Mouse (Mus musculus) small intestine, adult 2 months (tissue): ENCODE measurements at regions not wholly inside any gene's neighbourhood (a gene's known extent, or its start where the extent isn't known, plus 50 kb on each side); places are given as distances from the start of the nearest gene placed in this dataset.
"Not testable (repeated sequence)": the region's sequence is repeated elsewhere in the genome, so short reads cannot be mapped to it uniquely, and the experiment has no call there.

Source experiments
- H3K27ac ChIP-seq: fragments of 200-500 bp; 2 replicates; pipeline ENCODE4 v1.5.1; 2012; ENCODE audit warnings: low read depth, low read length, control low read depth, inconsistent platforms; ENCODE audit not compliant: insufficient read depth
- H3K27me3 ChIP-seq: fragments of 200-500 bp; 2 replicates; pipeline ENCODE4 v1.6.1; 2012; ENCODE audit warnings: mild to moderate bottlenecking, moderate library complexity, low read length, inconsistent platforms; ENCODE audit not compliant: control insufficient read depth, insufficient read depth
- H3K36me3 ChIP-seq: fragments of 200-500 bp; 2 replicates; pipeline ENCODE4 v1.6.1; 2012; ENCODE audit warnings: mild to moderate bottlenecking, low read length, control low read depth, inconsistent platforms; ENCODE audit not compliant: control insufficient read depth, insufficient read depth
- H3K4me1 ChIP-seq: fragments of 200-500 bp; 2 replicates; pipeline ENCODE4 v1.6.1; 2012; ENCODE audit warnings: low read length, inconsistent platforms, mixed read lengths; ENCODE audit not compliant: control insufficient read depth, insufficient read depth, insufficient read length
- H3K4me3 ChIP-seq: fragments of 200-500 bp; 2 replicates; pipeline ENCODE4 v1.5.1; 2012; ENCODE audit warnings: low read depth, mild to moderate bottlenecking, control low read depth, inconsistent platforms, low read length, moderate library complexity
- CTCF ChIP-seq: fragments of 200-500 bp; IDR thresholded peaks from 2 replicates; pipeline ENCODE4 v1.5.1; 2012; ENCODE audit warnings: low read depth, mild to moderate bottlenecking, control low read depth, inconsistent platforms, low read length, moderate library complexity, mixed read lengths; ENCODE audit not compliant: insufficient replicate concordance, insufficient read length; ENCODE audit errors: extremely low read depth
- POLR2A ChIP-seq: fragments of 200-500 bp; IDR thresholded peaks from 2 replicates; pipeline ENCODE4 v1.6.1; 2012; ENCODE audit warnings: low read depth, mild to moderate bottlenecking, control low read depth, inconsistent platforms, low read length, moderate library complexity
- WGBS: fragments of 180-500 bp; shearing (Covaris S2); methylation state at CpG from one replicate; pipeline ENCODE4 v1.1.7; 2018; 5-methylcytosine and 5-hydroxymethylcytosine counted together

GRCm38 (mm10) chr13:97333801-97334534, 93.1 kb downstream of the Enc1 start:
- H3K36me3 ChIP-seq: no peaks in the 10 kb centered on the region
- WGBS: 28% methylated on average over 10 of the region's 10 CpGs
- H3K4me1 ChIP-seq: peaks cover 3% of the 10 kb centered on the region; the same call in 1 of the 2 replicates
- no peak overlapping the region for H3K4me3 ChIP-seq
- TF ChIP-seq CTCF (no peak), POLR2A (no peak)
- no peaks in the 10 kb centered on the region for H3K27me3 ChIP-seq
- no peak overlapping the region for H3K27ac ChIP-seq

GRCm38 (mm10) chr13:97331072-97331471, 90.2 kb downstream of the Enc1 start:
- Histone ChIP-seq H3K27me3 (no peaks in the 10 kb centered on the region), H3K36me3 (no peaks in the 10 kb centered on the region), H3K4me1 (peaks cover 3% of the 10 kb centered on the region; the same call in 1 of the 2 replicates), H3K4me3 (no peak overlapping the region), H3K27ac (no peak overlapping the region)
- WGBS: 93% methylated on average over 14 of the region's 14 CpGs
- TF ChIP-seq CTCF (no peak), POLR2A (no peak)

- H3K4me3 ChIP-seq, H3K27ac ChIP-seq, H3K4me1 ChIP-seq, H3K27me3 ChIP-seq, H3K36me3 ChIP-seq: not testable (repeated sequence)
- 81% methylated on average over 4 of the region's 4 CpGs for WGBS
Measured at GRCm38 (mm10) chr13:97321307-97321706, 80.4 kb downstream of the Enc1 start.

- Histone ChIP-seq H3K4me1 (no peaks in the 10 kb centered on the region), H3K27ac (no peak overlapping the region), H3K27me3 (no peaks in the 10 kb centered on the region; the same call in 1 of the 2 replicates), H3K36me3 (no peaks in the 10 kb centered on the region), H3K4me3 (no peak overlapping the region)
- TF ChIP-seq POLR2A (no peak), CTCF (no peak)
- WGBS: 55% methylated on average over 4 of the region's 4 CpGs
Measured at GRCm38 (mm10) chr13:97320756-97321155, 79.9 kb downstream of the Enc1 start.

GRCm38 (mm10) chr13:97320298-97320697, 79.4 kb downstream of the Enc1 start:
- Histone ChIP-seq H3K4me1 (no peaks in the 10 kb centered on the region), H3K27ac (no peak overlapping the region), H3K36me3 (no peaks in the 10 kb centered on the region), H3K4me3 (no peak overlapping the region), H3K27me3 (no peaks in the 10 kb centered on the region; the same call in 1 of the 2 replicates)
- no peak for TF ChIP-seq CTCF
- no peak for TF ChIP-seq POLR2A
- 88% methylated on average over 1 of the region's 1 CpGs for WGBS

- TF ChIP-seq POLR2A (no peak), CTCF (no peak)
- Histone ChIP-seq H3K4me3 (no peak overlapping the region), H3K4me1 (peaks cover 6% of the 10 kb centered on the region; the same call in 1 of the 2 replicates), H3K27me3 (no peaks in the 10 kb centered on the region; the same call in 1 of the 2 replicates), H3K27ac (no peak overlapping the region), H3K36me3 (no peaks in the 10 kb centered on the region)
- 41% methylated on average over 3 of the region's 3 CpGs for WGBS
Measured at GRCm38 (mm10) chr13:97317633-97318032, 76.7 kb downstream of the Enc1 start.

- WGBS: 57% methylated on average over 16 of the region's 16 CpGs
- H3K27me3 ChIP-seq: no peaks in the 10 kb centered on the region
- no peaks in the 10 kb centered on the region for H3K36me3 ChIP-seq
- H3K4me3 ChIP-seq: peak overlapping the region; percentile 14; the same call in 1 of the 2 replicates
- TF ChIP-seq CTCF (no peak), POLR2A (no peak)
- peaks cover 9% of the 10 kb centered on the region; the same call in 1 of the 2 replicates for H3K4me1 ChIP-seq
- no peak overlapping the region for H3K27ac ChIP-seq
Measured at GRCm38 (mm10) chr13:97312420-97313370, 71.8 kb downstream of the Enc1 start.
